Mouse (Mus musculus) liver, embryonic 14.5 days (tissue): ENCODE measurements around the gene Icam5. TPM values are rescaled to one million over a fixed set of nuclear protein-coding genes. Genes with fewer than 3 reads are reported as not detected.
A peak's percentile ranks its signal among the peaks of the same experiment; 100 is the strongest.

Experiments used
- ATAC-seq: fragments of 200-750 bp; cut with Nextera tagmentation; 2 replicates; pipeline ENCODE4 v1.8.0; 2017; ENCODE audit warnings: moderate number of reproducible peaks, mild to moderate bottlenecking, moderate library complexity; ENCODE audit not compliant: insufficient read depth
- DNase-seq, 3 experiments: peaks; one replicate each; pipeline ENCODE4 v3.0.0-alpha.2; 2012 to 2013; ENCODE audit warnings: low read depth in 3 of 3, low spot score in 3 of 3
- H3K27ac ChIP-seq: fragments of 300-500 bp; sonication (generic); 2 replicates; pipeline ENCODE4 v1.5.1; 2014; ENCODE audit warnings: moderate library complexity, mild to moderate bottlenecking, control low read depth, inconsistent platforms
- H3K27me3 ChIP-seq: fragments of 300-500 bp; sonication (generic); 2 replicates; pipeline ENCODE4 v1.6.1; 2014; ENCODE audit warnings: mild to moderate bottlenecking, low read length, moderate library complexity; ENCODE audit not compliant: control insufficient read depth, insufficient read depth
- H3K36me3 ChIP-seq: fragments of 300-500 bp; sonication (generic); replicated peaks from 2 replicates; pipeline ENCODE4 v1.6.1; 2014; ENCODE audit warnings: low read depth; ENCODE audit not compliant: control insufficient read depth, insufficient read depth
- H3K4me1 ChIP-seq, 2 experiments: fragments of 200-500 bp in 1 of 2; fragments of 300-500 bp in 1 of 2; sonication (generic) in 1 of 2; replicated peaks; 2 replicates each; pipeline ENCODE4 v1.6.1; 2012 to 2014; ENCODE audit warnings: antibody characterized with exemption in 1 of 2, inconsistent platforms in 1 of 2, low read length in 1 of 2; ENCODE audit not compliant: control insufficient read depth in 2 of 2, insufficient read depth in 2 of 2
- H3K4me2 ChIP-seq: fragments of 300-500 bp; sonication (generic); 2 replicates; pipeline ENCODE4 v1.6.1; 2014; ENCODE audit warnings: low read depth, mild to moderate bottlenecking, control low read depth, moderate library complexity
- H3K4me3 ChIP-seq, 2 experiments: fragments of 200-500 bp in 1 of 2; fragments of 300-500 bp in 1 of 2; sonication (generic) in 1 of 2; 2 replicates each; pipeline ENCODE4 v1.5.1; 2012 to 2014; ENCODE audit warnings: low read depth in 2 of 2, low read length in 2 of 2, mild to moderate bottlenecking in 2 of 2, control low read depth in 1 of 2, inconsistent platforms in 1 of 2, moderate library complexity in 1 of 2; ENCODE audit not compliant: insufficient read depth in 1 of 2
- H3K9ac ChIP-seq: fragments of 300-500 bp; sonication (generic); replicated peaks from 2 replicates; pipeline ENCODE4 v1.6.1; 2014; ENCODE audit warnings: mild to moderate bottlenecking, control low read depth, moderate library complexity
- H3K9me3 ChIP-seq: fragments of 300-500 bp; sonication (generic); 2 replicates; pipeline ENCODE4 v1.6.1; 2016; ENCODE audit warnings: low read length, mixed read lengths; ENCODE audit not compliant: control insufficient read depth
- CTCF ChIP-seq: IDR thresholded peaks from 2 replicates; pipeline ENCODE4 v1.5.1; 2016; ENCODE audit warnings: antibody characterized with exemption, low read depth, control low read depth
- EP300 ChIP-seq: IDR thresholded peaks from 2 replicates; pipeline ENCODE4 v1.6.1; 2016; ENCODE audit warnings: antibody characterized with exemption, low read depth
- WGBS: fragments of 180-500 bp; shearing (Covaris S2); extraction: QIAGEN DNeasy Blood & Tissue Kit; methylation state at CpG from one replicate; pipeline ENCODE4 v1.1.7; 2014; ENCODE audit not compliant: insufficient replicate concordance; 5-methylcytosine and 5-hydroxymethylcytosine counted together
- polyA plus RNA-seq, 2 experiments: library from polyadenylated mRNA; depleted of rRNA in 1 of 2; stranded (reverse) in 1 of 2; unstranded in 1 of 2; fragments of >200 nt; fragmentation: Nextera tagmentation in 1 of 2; extraction: Ambion mirVana in 1 of 2; gene quantifications; 2 replicates each; pipeline versions ENCODE4 v1.2.1 to v1.2.3; 2012 to 2014

Gene Icam5
- polyA plus RNA-seq (2012; rRNA removed) (0.70 and 0.87 TPM in 2 replicates), polyA plus RNA-seq (2014; fragmentation: Nextera tagmentation; extraction: Ambion mirVana) (0.20 and 0.28 TPM in 2 replicates)

- no peak for ATAC-seq
- H3K27ac ChIP-seq: peak within 1 kb of the TSS; percentile 88
- TF ChIP-seq CTCF: no peak
- TF ChIP-seq EP300: no peak
- peaks cover 30 to 32% of the 10 kb centered on the region in 2 experiments for H3K4me1 ChIP-seq
- whole genome bisulfite sequencing: under 1% methylated on average over 35 of the region's 35 CpGs
- no peaks in the 10 kb centered on the region for H3K9me3 ChIP-seq
- peaks cover 50% of the 10 kb centered on the region for H3K27me3 ChIP-seq
- H3K4me3 ChIP-seq: peak within 1 kb of the TSS; percentile 67 to 79
- no peaks in the 10 kb centered on the region for H3K36me3 ChIP-seq
- peak within 1 kb of the TSS; percentile 65 for H3K9ac ChIP-seq
- peak in 1 of 3 experiments; percentile 35 for DNase-seq
- peak within 1 kb of the TSS; percentile 100 for H3K4me2 ChIP-seq
Measured at GRCm38 (mm10) chr9:21031896-21032351, at the start of gene Icam5. Gene Icam5, plus strand, starts transcription at chr9:21032073.

GRCm38 (mm10) chr9:20982171-20982570, 49.7 kb upstream of the Icam5 start:
- Histone ChIP-seq H3K4me3 (no peak overlapping the region), H3K9me3 (no peaks in the 10 kb centered on the region), H3K9ac (no peak overlapping the region), H3K36me3 (no peaks in the 10 kb centered on the region), H3K4me2 (no peak overlapping the region), H3K4me1 (peaks cover 0 to 16% of the 10 kb centered on the region in 2 experiments; a peak in 3 of 4 replicates), H3K27me3 (no peaks in the 10 kb centered on the region), H3K27ac (no peak overlapping the region)
- WGBS: 55% methylated on average over 3 of the region's 3 CpGs
- ATAC-seq: no peak
- TF ChIP-seq EP300 (no peak), CTCF (no peak)
- DNase-seq: no peak

GRCm38 (mm10) chr9:20983169-20983568, 48.7 kb upstream of the Icam5 start:
- Histone ChIP-seq H3K27me3 (no peaks in the 10 kb centered on the region), H3K36me3 (no peaks in the 10 kb centered on the region), H3K4me2 (no peak overlapping the region), H3K9me3 (no peaks in the 10 kb centered on the region), H3K27ac (no peak overlapping the region), H3K4me1 (peaks cover 0 to 13% of the 10 kb centered on the region in 2 experiments; a peak in 2 of 4 replicates), H3K9ac (no peak overlapping the region), H3K4me3 (no peak overlapping the region)
- no peak for DNase-seq
- no peak for ATAC-seq
- TF ChIP-seq EP300 (no peak), CTCF (no peak)
- WGBS: 23% methylated on average over 5 of the region's 5 CpGs

GRCm38 (mm10) chr9:20986952-20987686, 44.8 kb upstream of the Icam5 start:
- Histone ChIP-seq H3K27me3 (no peaks in the 10 kb centered on the region), H3K4me1 (peaks cover 0 to 4% of the 10 kb centered on the region in 2 experiments; a peak in 2 of 4 replicates), H3K4me2 (no peak overlapping the region), H3K27ac (no peak overlapping the region), H3K36me3 (no peaks in the 10 kb centered on the region), H3K4me3 (no peak overlapping the region), H3K9me3 (no peaks in the 10 kb centered on the region), H3K9ac (no peak overlapping the region)
- DNase-seq (no peak), ATAC-seq (no peak)
- 67% methylated on average over 15 of the region's 15 CpGs for WGBS
- TF ChIP-seq EP300: no peak
- TF ChIP-seq CTCF: no peak

- DNase-seq (no peak), ATAC-seq (no peak)
- Histone ChIP-seq H3K9ac (no peak overlapping the region), H3K9me3 (no peaks in the 10 kb centered on the region), H3K36me3 (no peaks in the 10 kb centered on the region), H3K27me3 (no peaks in the 10 kb centered on the region), H3K4me3 (no peak overlapping the region), H3K4me2 (no peak overlapping the region), H3K27ac (no peak overlapping the region), H3K4me1 (peaks cover 0 to 4% of the 10 kb centered on the region in 2 experiments; a peak in 2 of 4 replicates)
- 23% methylated on average over 7 of the region's 7 CpGs for WGBS
- no peak for TF ChIP-seq CTCF
- TF ChIP-seq EP300: no peak
Measured at GRCm38 (mm10) chr9:20987953-20988352, 43.9 kb upstream of the Icam5 start.
